Mouse (Mus musculus): ENCODE data around the gene Eipr1. TPM values are rescaled to one million over a fixed set of nuclear protein-coding genes. Genes with fewer than 3 reads are reported as not detected.

Gene Eipr1
- polyA plus RNA-seq, 1 experiment from 2014 or later = 22.4 TPM

DNA sequence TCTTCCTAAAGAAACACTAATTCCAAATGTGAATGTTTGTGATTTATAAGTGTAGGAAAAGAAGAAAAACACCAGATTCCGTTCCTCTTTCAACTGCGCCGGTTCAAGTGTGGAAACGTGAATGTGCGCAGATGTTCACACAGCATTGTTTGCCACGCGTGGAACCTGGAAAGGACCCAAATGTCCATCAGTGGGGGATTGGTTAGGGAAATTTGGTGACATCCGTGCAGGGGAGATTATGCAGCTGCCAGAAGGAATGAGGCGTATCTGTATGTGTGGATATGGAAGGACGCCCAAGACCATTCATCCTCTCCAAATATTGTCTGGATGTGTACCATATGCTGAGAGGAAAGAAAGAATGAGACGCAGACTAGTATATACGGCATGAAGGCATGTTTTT lies 111.7 kb downstream of the Eipr1 start:
- Histone ChIP-seq H3K36me3 (ENCODE audit: control insufficient read depth, insufficient read depth, low read length) (no peaks in the 10 kb centered on the region), H3K27me3 (ENCODE audit: control insufficient read depth, insufficient read depth, low read length) (no peaks in the 10 kb centered on the region), H3K4me2 (replicated peaks; ENCODE audit: low read depth) (no peak overlapping the region), H3K9me3 (ENCODE audit: control insufficient read depth, low read length) (no peaks in the 10 kb centered on the region), H3K4me1 (replicated peaks; ENCODE audit: control insufficient read depth, insufficient read depth) (no peaks in the 10 kb centered on the region), H3K27ac (replicated peaks) (no peak overlapping the region), H3K9ac (ENCODE audit: low read length) (no peak overlapping the region), H3K4me3 (ENCODE audit: low read depth, low read length) (no peak overlapping the region)
- DNase-seq (ENCODE audit: low spot score) (no peak), ATAC-seq (ENCODE audit: low FRiP score, low TSS enrichment) (no peak)
- 47% methylated on average over 12 of the region's 12 CpGs for WGBS
- TF ChIP-seq EP300 (optimal IDR thresholded peaks at IDR 0.05) (no peak), CTCF (IDR thresholded peaks at IDR 0.05; ENCODE audit: low read depth) (no peak)

DNA sequence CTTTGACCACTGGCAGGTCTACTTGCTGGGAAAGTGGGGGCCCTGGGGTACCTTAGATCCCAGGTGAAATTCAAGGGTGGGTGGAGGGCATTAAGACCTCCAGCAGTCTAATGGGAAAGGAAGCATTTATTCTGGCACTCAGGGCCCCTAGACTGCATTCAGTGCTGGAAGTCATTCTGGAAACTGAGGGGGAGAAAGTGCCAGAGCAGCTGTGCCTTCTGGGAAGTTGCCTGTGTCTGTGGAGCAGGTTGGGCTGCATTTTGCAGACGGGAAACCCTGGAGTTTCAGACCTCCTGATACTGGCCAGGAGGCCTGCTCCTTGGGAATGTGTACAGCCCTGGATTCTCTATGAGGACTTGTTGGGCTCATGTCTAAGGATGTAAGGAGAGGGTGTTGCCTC lies 114.5 kb downstream of the Eipr1 start:
- no peak for TF ChIP-seq CTCF (IDR thresholded peaks at IDR 0.05; ENCODE audit: low read depth)
- no peak for TF ChIP-seq EP300 (optimal IDR thresholded peaks at IDR 0.05)
- Histone ChIP-seq H3K4me3 (ENCODE audit: low read depth, low read length) (no peak overlapping the region), H3K4me2 (replicated peaks; ENCODE audit: low read depth) (no peak overlapping the region), H3K4me1 (replicated peaks; ENCODE audit: control insufficient read depth, insufficient read depth) (no peaks in the 10 kb centered on the region), H3K9me3 (ENCODE audit: control insufficient read depth, low read length) (no peaks in the 10 kb centered on the region), H3K27ac (replicated peaks) (no peak overlapping the region), H3K27me3 (ENCODE audit: control insufficient read depth, insufficient read depth, low read length) (no peaks in the 10 kb centered on the region), H3K9ac (ENCODE audit: low read length) (no peak overlapping the region), H3K36me3 (ENCODE audit: control insufficient read depth, insufficient read depth, low read length) (no peaks in the 10 kb centered on the region)
- ATAC-seq (ENCODE audit: low FRiP score, low TSS enrichment) (no peak), DNase-seq (ENCODE audit: low spot score) (no peak)
- WGBS = 53% methylated on average over 1 of the region's 1 CpGs

DNA sequence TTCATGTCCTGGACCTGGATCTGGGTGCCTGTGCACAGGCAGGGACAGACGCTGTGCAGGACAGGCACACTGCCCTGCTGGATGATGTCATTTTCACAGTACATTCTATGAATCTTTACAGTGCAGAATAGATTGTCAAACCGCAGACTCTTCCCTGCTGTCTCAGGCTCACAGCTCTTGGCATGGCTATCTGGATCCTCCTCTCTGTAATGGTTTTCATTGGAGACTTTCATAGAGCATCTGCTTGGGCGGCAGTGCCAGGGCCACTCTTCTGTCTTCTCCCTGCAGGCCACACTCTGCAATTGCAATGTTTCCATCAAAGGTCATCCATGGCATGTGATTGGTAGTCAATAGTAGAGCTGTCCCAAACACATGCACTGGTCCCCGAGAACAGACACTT lies 117.2 kb downstream of the Eipr1 start:
- WGBS = 84% methylated on average over 4 of the region's 4 CpGs
- no peak overlapping the region for H3K4me3 ChIP-seq (ENCODE audit: low read depth, low read length)
- H3K9ac ChIP-seq (ENCODE audit: low read length) = no peak overlapping the region
- H3K27ac ChIP-seq (replicated peaks) = no peak overlapping the region
- H3K27me3 ChIP-seq (ENCODE audit: control insufficient read depth, insufficient read depth, low read length) = no peaks in the 10 kb centered on the region
- no peak overlapping the region for H3K4me2 ChIP-seq (replicated peaks; ENCODE audit: low read depth)
- no peak for ATAC-seq (ENCODE audit: low FRiP score, low TSS enrichment)
- DNase-seq (ENCODE audit: low spot score) = no peak
- no peaks in the 10 kb centered on the region for H3K9me3 ChIP-seq (ENCODE audit: control insufficient read depth, low read length)
- H3K4me1 ChIP-seq (replicated peaks; ENCODE audit: control insufficient read depth, insufficient read depth) = no peaks in the 10 kb centered on the region
- TF ChIP-seq EP300 (optimal IDR thresholded peaks at IDR 0.05) (no peak), CTCF (IDR thresholded peaks at IDR 0.05; ENCODE audit: low read depth) (no peak)
- no peaks in the 10 kb centered on the region for H3K36me3 ChIP-seq (ENCODE audit: control insufficient read depth, insufficient read depth, low read length)

DNA sequence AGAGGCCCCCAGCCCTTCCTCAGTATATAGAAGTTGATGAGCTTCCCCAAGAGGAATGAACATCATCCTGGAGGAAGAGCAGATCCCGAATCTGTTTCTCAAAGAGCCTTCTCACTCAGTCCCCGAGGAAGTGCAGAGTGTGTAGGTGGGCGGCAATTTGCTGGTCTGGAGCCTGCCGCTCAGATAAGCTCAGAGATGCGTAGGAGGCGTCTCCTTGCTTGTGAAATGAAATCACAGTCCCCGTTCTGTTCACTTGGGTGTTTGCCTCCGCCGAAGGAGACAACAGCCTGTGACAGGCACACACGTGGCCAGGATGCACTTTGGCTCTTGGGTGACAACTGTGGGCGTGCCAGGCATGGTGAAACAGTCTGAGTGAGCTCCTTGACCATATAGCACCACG lies 120.7 kb downstream of the Eipr1 start:
- WGBS = 67% methylated on average over 12 of the region's 12 CpGs
- H3K9me3 ChIP-seq (ENCODE audit: control insufficient read depth, low read length) = no peaks in the 10 kb centered on the region
- H3K4me2 ChIP-seq (replicated peaks; ENCODE audit: low read depth) = no peak overlapping the region
- H3K4me3 ChIP-seq (ENCODE audit: low read depth, low read length) = no peak overlapping the region
- no peak for ATAC-seq (ENCODE audit: low FRiP score, low TSS enrichment)
- H3K4me1 ChIP-seq (replicated peaks; ENCODE audit: control insufficient read depth, insufficient read depth) = no peaks in the 10 kb centered on the region
- no peak for TF ChIP-seq EP300 (optimal IDR thresholded peaks at IDR 0.05)
- no peak for TF ChIP-seq CTCF (IDR thresholded peaks at IDR 0.05; ENCODE audit: low read depth)
- H3K27ac ChIP-seq (replicated peaks) = no peak overlapping the region
- H3K36me3 ChIP-seq (ENCODE audit: control insufficient read depth, insufficient read depth, low read length) = no peaks in the 10 kb centered on the region
- no peak overlapping the region for H3K9ac ChIP-seq (ENCODE audit: low read length)
- no peaks in the 10 kb centered on the region for H3K27me3 ChIP-seq (ENCODE audit: control insufficient read depth, insufficient read depth, low read length)
- DNase-seq (ENCODE audit: low spot score) = no peak

DNA sequence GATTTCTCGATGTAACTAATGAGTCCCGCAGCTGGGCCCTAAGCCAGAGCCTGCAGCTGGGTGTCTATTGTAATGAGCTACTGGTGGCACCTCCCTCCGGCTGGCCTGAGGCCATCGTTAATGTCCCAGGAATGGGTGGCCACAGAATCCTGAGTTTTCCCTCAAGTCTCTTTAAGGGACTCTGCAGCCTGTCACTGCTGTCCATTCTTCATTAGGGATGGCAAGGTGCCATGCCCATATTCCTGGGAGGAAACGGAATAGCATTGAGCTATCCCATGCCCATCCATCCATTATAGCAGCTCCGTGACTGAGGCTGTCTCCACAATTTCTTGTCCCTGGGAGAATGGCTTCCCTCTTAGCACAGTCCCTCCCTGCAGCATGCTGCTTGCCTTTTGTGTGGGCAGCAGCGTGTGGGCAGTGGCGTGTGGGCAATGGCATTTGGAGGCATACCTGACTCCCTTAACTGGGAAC lies 123.2 kb downstream of the Eipr1 start:
- Histone ChIP-seq H3K4me2 (replicated peaks; ENCODE audit: low read depth) (no peak overlapping the region), H3K4me3 (ENCODE audit: low read depth, low read length) (no peak overlapping the region), H3K9me3 (ENCODE audit: control insufficient read depth, low read length) (no peaks in the 10 kb centered on the region), H3K9ac (ENCODE audit: low read length) (no peak overlapping the region), H3K4me1 (replicated peaks; ENCODE audit: control insufficient read depth, insufficient read depth) (no peaks in the 10 kb centered on the region), H3K27ac (replicated peaks) (no peak overlapping the region), H3K36me3 (ENCODE audit: control insufficient read depth, insufficient read depth, low read length) (no peaks in the 10 kb centered on the region), H3K27me3 (ENCODE audit: control insufficient read depth, insufficient read depth, low read length) (no peaks in the 10 kb centered on the region)
- no peak for ATAC-seq (ENCODE audit: low FRiP score, low TSS enrichment)
- no peak for DNase-seq (ENCODE audit: low spot score)
- TF ChIP-seq EP300 (optimal IDR thresholded peaks at IDR 0.05) = no peak
- no peak for TF ChIP-seq CTCF (IDR thresholded peaks at IDR 0.05; ENCODE audit: low read depth)
- WGBS = 66% methylated on average over 8 of the region's 8 CpGs

DNA sequence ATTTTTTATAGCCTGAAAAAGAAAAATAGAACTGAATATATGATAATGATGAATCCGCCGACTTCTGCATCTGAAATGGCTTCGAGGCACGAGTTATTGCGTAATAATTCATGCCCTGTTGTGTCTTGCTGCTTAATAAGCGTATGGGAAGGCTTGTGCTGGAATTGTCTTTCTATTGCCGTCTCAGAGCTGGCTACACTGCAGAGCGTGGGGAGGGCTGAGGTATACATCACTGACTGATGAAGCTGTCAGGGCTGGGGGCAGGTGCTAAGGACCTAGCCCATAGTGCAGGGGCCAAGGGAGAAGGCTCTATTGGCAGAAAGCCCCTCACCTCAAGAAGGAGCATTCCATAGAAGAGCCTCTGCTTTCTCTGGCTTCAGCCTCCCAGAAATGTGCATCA lies 123.9 kb downstream of the Eipr1 start:
- Histone ChIP-seq H3K4me3 (ENCODE audit: low read depth, low read length) (no peak overlapping the region), H3K4me2 (replicated peaks; ENCODE audit: low read depth) (no peak overlapping the region), H3K36me3 (ENCODE audit: control insufficient read depth, insufficient read depth, low read length) (no peaks in the 10 kb centered on the region), H3K9ac (ENCODE audit: low read length) (no peak overlapping the region), H3K27me3 (ENCODE audit: control insufficient read depth, insufficient read depth, low read length) (no peaks in the 10 kb centered on the region), H3K9me3 (ENCODE audit: control insufficient read depth, low read length) (no peaks in the 10 kb centered on the region), H3K27ac (replicated peaks) (no peak overlapping the region), H3K4me1 (replicated peaks; ENCODE audit: control insufficient read depth, insufficient read depth) (no peaks in the 10 kb centered on the region)
- TF ChIP-seq CTCF (IDR thresholded peaks at IDR 0.05; ENCODE audit: low read depth) (no peak), EP300 (optimal IDR thresholded peaks at IDR 0.05) (no peak)
- ATAC-seq (ENCODE audit: low FRiP score, low TSS enrichment) (no peak), DNase-seq (ENCODE audit: low spot score) (no peak)
- 65% methylated on average over 8 of the region's 8 CpGs for WGBS
